Mouse (Mus musculus) liver, postnatal 0 days (tissue): ENCODE measurements around the gene Slc12a8.

Source experiments
- CTCF ChIP-seq: sonication (generic); IDR thresholded peaks from 2 replicates; pipeline ENCODE4 v1.5.1; 2016; ENCODE audit warnings: antibody characterized with exemption, low read depth
- EP300 ChIP-seq: IDR thresholded peaks from 2 replicates; pipeline ENCODE4 v1.6.1; 2016; ENCODE audit warnings: antibody characterized with exemption, low read depth, mild to moderate bottlenecking

DNA sequence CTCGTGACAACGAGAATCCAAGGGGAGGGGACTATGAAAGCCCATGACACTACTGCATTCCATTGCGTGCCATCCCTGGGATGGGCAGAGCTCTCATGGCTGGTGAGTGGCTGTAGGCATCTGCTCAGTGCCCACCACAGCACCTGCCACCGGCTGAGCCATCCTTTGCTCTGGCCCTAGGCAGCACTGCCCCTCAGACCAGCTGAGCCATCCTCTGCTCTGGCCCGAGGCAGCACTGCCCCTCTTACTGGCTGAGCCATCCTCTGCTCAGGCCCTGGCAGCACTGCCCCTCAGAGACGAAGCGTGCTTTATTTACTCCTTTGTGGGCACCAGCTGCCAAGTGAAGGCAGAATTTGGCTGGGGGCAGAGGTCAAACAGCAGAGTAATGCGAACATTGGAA is 94.2 kb downstream of the Slc12a8 start:
- no peak for TF ChIP-seq CTCF
- TF ChIP-seq EP300, result no peak
